Mouse (Mus musculus): ENCODE data around the gene Neurl1b.

DNA sequence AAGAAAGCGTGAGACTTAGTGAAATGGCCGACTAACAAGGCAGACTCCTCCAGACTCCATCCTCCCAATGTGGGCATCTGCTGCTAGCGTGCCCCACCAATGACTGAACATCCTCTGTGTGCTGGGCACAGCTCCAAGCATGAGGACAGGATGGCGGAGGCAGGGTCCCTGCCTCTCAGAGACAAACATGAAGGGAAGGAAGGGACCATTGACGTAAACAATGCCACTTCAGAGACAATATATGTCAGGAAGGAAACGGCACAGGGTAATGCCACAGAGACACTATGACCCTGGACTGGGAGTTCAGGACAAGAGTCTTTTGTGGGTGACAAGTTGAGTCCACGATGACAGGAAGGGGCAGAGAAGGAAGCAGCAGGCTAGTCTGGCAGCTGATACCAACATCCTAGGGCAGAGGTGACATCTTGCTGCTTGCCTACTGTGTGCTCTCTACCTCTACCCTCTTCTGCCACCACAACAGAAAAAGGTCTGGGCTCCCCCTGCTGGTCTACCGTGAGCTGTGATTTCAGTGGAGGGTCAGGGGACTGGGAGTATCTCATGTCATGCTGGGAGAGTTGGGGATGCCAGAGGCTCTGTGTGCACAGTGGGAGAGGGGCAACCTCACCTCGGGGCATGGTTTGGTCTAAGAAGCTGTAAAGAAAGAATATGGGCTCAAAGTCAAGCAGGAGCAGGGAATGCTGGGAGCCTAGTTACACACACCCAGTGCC, 43.9 kb upstream of the Neurl1b start:
- TF ChIP-seq POLR2A (IDR thresholded peaks at IDR 0.05; ENCODE audit: low read depth, low read length) (no peak), CTCF (IDR thresholded peaks at IDR 0.05; ENCODE audit: extremely low read depth, insufficient read length, insufficient replicate concordance, low read depth, low read length) (peak; percentile 58; the same call in 1 of the 2 replicates)

Data from small intestine, adult 2 months (tissue).